Mouse (Mus musculus) telencephalon, adult 2 months (tissue): ENCODE results near the gene Pnkd.
"Not testable (repeated sequence)": the region's sequence is repeated elsewhere in the genome, so short reads cannot be mapped to it uniquely, and the experiment has no call there.

ENCODE experiments used
- DNase-seq: peaks from one replicate; pipeline ENCODE4 v3.0.0-alpha.2; 2011; ENCODE audit warnings: low read depth, low spot score

Gene Pnkd

GRCm38 (mm10) chr1:74296477-74296876 is 11.7 kb downstream of the Pnkd start:
- DNase-seq = no peak

GRCm38 (mm10) chr1:74297269-74297668 is 12.5 kb downstream of the Pnkd start:
- no peak for DNase-seq

- DNase-seq = no peak
Measured at GRCm38 (mm10) chr1:74298157-74298750, 13.5 kb downstream of the Pnkd start.

GRCm38 (mm10) chr1:74298996-74299395 is 14.3 kb downstream of the Pnkd start:
- DNase-seq = no peak

GRCm38 (mm10) chr1:74300347-74301110 is 15.8 kb downstream of the Pnkd start:
- no peak for DNase-seq

- DNase-seq = no peak
Measured at GRCm38 (mm10) chr1:74302229-74302628, 17.5 kb downstream of the Pnkd start.

GRCm38 (mm10) chr1:74302835-74303234 is 18.1 kb downstream of the Pnkd start:
- DNase-seq = no peak

- DNase-seq = no peak
Measured at GRCm38 (mm10) chr1:74303509-74304338, 19.0 kb downstream of the Pnkd start.

GRCm38 (mm10) chr1:74304339-74304790 is 19.6 kb downstream of the Pnkd start:
- DNase-seq = no peak

- no peak for DNase-seq
Measured at GRCm38 (mm10) chr1:74304946-74305345, 20.2 kb downstream of the Pnkd start.

- DNase-seq = no peak
Measured at GRCm38 (mm10) chr1:74305522-74305921, 20.8 kb downstream of the Pnkd start, which contains the start of gene Tmbim1. Tmbim1 (minus strand) TSS chr1:74305622.

- no peak for DNase-seq
Measured at GRCm38 (mm10) chr1:74307146-74307545, 22.4 kb downstream of the Pnkd start.

- DNase-seq = no peak
Measured at GRCm38 (mm10) chr1:74308001-74308964, 23.6 kb downstream of the Pnkd start.

- no peak for DNase-seq
Measured at GRCm38 (mm10) chr1:74309767-74310166, 25.0 kb downstream of the Pnkd start.

GRCm38 (mm10) chr1:74313049-74313692 is 28.4 kb downstream of the Pnkd start:
- DNase-seq = peak; percentile 79

GRCm38 (mm10) chr1:74314796-74315195 is 30.1 kb downstream of the Pnkd start:
- no peak for DNase-seq

- DNase-seq = no peak
Measured at GRCm38 (mm10) chr1:74316114-74316827, 31.5 kb downstream of the Pnkd start.

- DNase-seq = no peak
Measured at GRCm38 (mm10) chr1:74318711-74319110, 34.0 kb downstream of the Pnkd start.

- DNase-seq = no peak
Measured at GRCm38 (mm10) chr1:74321396-74321795, 36.7 kb downstream of the Pnkd start.

GRCm38 (mm10) chr1:74326916-74327315 is 42.2 kb downstream of the Pnkd start:
- DNase-seq = not testable (repeated sequence)
